Mouse (Mus musculus): ENCODE measurements around the gene Atg7. TPM values are rescaled to one million over a fixed set of nuclear protein-coding genes. Genes with fewer than 3 reads are reported as not detected.

Gene Atg7
- polyA plus RNA-seq, 1 experiment from 2014 or later = 19.7 TPM

- H3K27ac ChIP-seq (replicated peaks) = no peak overlapping the region
- H3K4me1 ChIP-seq = peaks cover 42% of the 10 kb centered on the region
- no peaks in the 10 kb centered on the region for H3K9me3 ChIP-seq
- no peak overlapping the region for H3K4me3 ChIP-seq
- H3K27me3 ChIP-seq (replicated peaks; ENCODE audit: low read depth, poor library complexity, severe bottlenecking) = no peaks in the 10 kb centered on the region
- no peaks in the 10 kb centered on the region for H3K36me3 ChIP-seq (replicated peaks)
- WGBS = 86% methylated on average over 5 of the region's 5 CpGs
- no peak for DNase-seq (ENCODE audit: low spot score)
These were observed 79.1 kb downstream of the Atg7 start for GRCm38 (mm10) chr6:114722046-114722445.

- H3K36me3 ChIP-seq (replicated peaks) = no peaks in the 10 kb centered on the region
- no peak overlapping the region for H3K4me3 ChIP-seq
- peak; percentile 65 for DNase-seq (ENCODE audit: low spot score)
- H3K27me3 ChIP-seq (replicated peaks; ENCODE audit: low read depth, poor library complexity, severe bottlenecking) = no peaks in the 10 kb centered on the region
- H3K4me1 ChIP-seq = peaks cover 50% of the 10 kb centered on the region
- H3K9me3 ChIP-seq = no peaks in the 10 kb centered on the region
- H3K27ac ChIP-seq (replicated peaks) = peak overlapping the region; percentile 7; the same call in 1 of the 2 replicates
- 30% methylated on average over 9 of the region's 9 CpGs for WGBS
These were observed 81.0 kb downstream of the Atg7 start for GRCm38 (mm10) chr6:114723925-114724324.

- DNase-seq (ENCODE audit: low spot score) = no peak
- Histone ChIP-seq H3K4me3 (no peak overlapping the region), H3K27ac (replicated peaks) (peak overlapping the region; percentile 7; the same call in 1 of the 2 replicates), H3K9me3 (no peaks in the 10 kb centered on the region), H3K27me3 (replicated peaks; ENCODE audit: low read depth, poor library complexity, severe bottlenecking) (no peaks in the 10 kb centered on the region), H3K4me1 (peaks cover 50% of the 10 kb centered on the region), H3K36me3 (replicated peaks) (no peaks in the 10 kb centered on the region)
- 85% methylated on average over 7 of the region's 7 CpGs for WGBS
These were observed 81.5 kb downstream of the Atg7 start for GRCm38 (mm10) chr6:114724351-114724750.

- peaks cover 52% of the 10 kb centered on the region for H3K4me1 ChIP-seq
- DNase-seq (ENCODE audit: low spot score) = peak; percentile 42
- no peaks in the 10 kb centered on the region for H3K27me3 ChIP-seq (replicated peaks; ENCODE audit: low read depth, poor library complexity, severe bottlenecking)
- no peak overlapping the region for H3K4me3 ChIP-seq
- peak overlapping the region; percentile 65 for H3K27ac ChIP-seq (replicated peaks)
- WGBS = 44% methylated on average over 8 of the region's 8 CpGs
- H3K36me3 ChIP-seq (replicated peaks) = no peaks in the 10 kb centered on the region
- no peaks in the 10 kb centered on the region for H3K9me3 ChIP-seq
These were observed 82.3 kb downstream of the Atg7 start for GRCm38 (mm10) chr6:114725147-114725575.

- H3K4me3 ChIP-seq = no peak overlapping the region
- peak overlapping the region; percentile 63; the same call in 1 of the 2 replicates for H3K27ac ChIP-seq (replicated peaks)
- no peaks in the 10 kb centered on the region for H3K36me3 ChIP-seq (replicated peaks)
- H3K27me3 ChIP-seq (replicated peaks; ENCODE audit: low read depth, poor library complexity, severe bottlenecking) = no peaks in the 10 kb centered on the region
- no peaks in the 10 kb centered on the region for H3K9me3 ChIP-seq
- H3K4me1 ChIP-seq = peaks cover 59% of the 10 kb centered on the region
- DNase-seq (ENCODE audit: low spot score) = peak; percentile 61
- WGBS = 40% methylated on average over 11 of the region's 11 CpGs
These were observed 83.8 kb downstream of the Atg7 start for GRCm38 (mm10) chr6:114726681-114727080.

GRCm38 (mm10) chr6:114733156-114733555 lies 90.3 kb downstream of the Atg7 start:
- no peak overlapping the region for H3K4me3 ChIP-seq
- no peaks in the 10 kb centered on the region for H3K9me3 ChIP-seq
- H3K27ac ChIP-seq (replicated peaks) = no peak overlapping the region
- peaks cover 15% of the 10 kb centered on the region for H3K27me3 ChIP-seq (replicated peaks; ENCODE audit: low read depth, poor library complexity, severe bottlenecking)
- DNase-seq (ENCODE audit: low spot score) = no peak
- 0 out of 2 replicates have a peak, but pooled peaks cover 3% of the 10 kb centered on the region for H3K36me3 ChIP-seq (replicated peaks)
- peaks cover 33% of the 10 kb centered on the region for H3K4me1 ChIP-seq
- WGBS = 75% methylated on average over 5 of the region's 5 CpGs

- WGBS = 80% methylated on average over 3 of the region's 3 CpGs
- no peak for DNase-seq (ENCODE audit: low spot score)
- H3K27me3 ChIP-seq (replicated peaks; ENCODE audit: low read depth, poor library complexity, severe bottlenecking) = peaks cover 20% of the 10 kb centered on the region
- H3K4me1 ChIP-seq = peaks cover 39% of the 10 kb centered on the region
- H3K9me3 ChIP-seq = no peaks in the 10 kb centered on the region
- H3K4me3 ChIP-seq = no peak overlapping the region
- H3K27ac ChIP-seq (replicated peaks) = no peak overlapping the region
- 0 out of 2 replicates have a peak, but pooled peaks cover 3% of the 10 kb centered on the region for H3K36me3 ChIP-seq (replicated peaks)
These were observed 90.8 kb downstream of the Atg7 start for GRCm38 (mm10) chr6:114733681-114734080.

- 78% methylated on average over 3 of the region's 3 CpGs for WGBS
- H3K36me3 ChIP-seq (replicated peaks) = peaks cover 3% of the 10 kb centered on the region; the same call in 1 of the 2 replicates
- no peak overlapping the region for H3K27ac ChIP-seq (replicated peaks)
- DNase-seq (ENCODE audit: low spot score) = no peak
- no peaks in the 10 kb centered on the region for H3K9me3 ChIP-seq
- no peak overlapping the region for H3K4me3 ChIP-seq
- H3K4me1 ChIP-seq = peaks cover 38% of the 10 kb centered on the region
- H3K27me3 ChIP-seq (replicated peaks; ENCODE audit: low read depth, poor library complexity, severe bottlenecking) = peaks cover 30% of the 10 kb centered on the region
These were observed 92.2 kb downstream of the Atg7 start for GRCm38 (mm10) chr6:114735054-114735453.

GRCm38 (mm10) chr6:114736355-114736754 lies 93.5 kb downstream of the Atg7 start:
- Histone ChIP-seq H3K4me3 (no peak overlapping the region), H3K4me1 (peaks cover 30% of the 10 kb centered on the region), H3K27me3 (replicated peaks; ENCODE audit: low read depth, poor library complexity, severe bottlenecking) (peaks cover 30% of the 10 kb centered on the region), H3K36me3 (replicated peaks) (peaks cover 7% of the 10 kb centered on the region; the same call in 1 of the 2 replicates), H3K9me3 (0 out of 2 replicates have a peak, but pooled peaks cover 2% of the 10 kb centered on the region), H3K27ac (replicated peaks) (no peak overlapping the region)
- WGBS = 88% methylated on average over 9 of the region's 9 CpGs
- no peak for DNase-seq (ENCODE audit: low spot score)

- 81% methylated on average over 11 of the region's 11 CpGs for WGBS
- no peak overlapping the region for H3K27ac ChIP-seq (replicated peaks)
- DNase-seq (ENCODE audit: low spot score) = no peak
- peaks cover 30% of the 10 kb centered on the region for H3K4me1 ChIP-seq
- 0 out of 2 replicates have a peak, but pooled peaks cover 2% of the 10 kb centered on the region for H3K9me3 ChIP-seq
- peaks cover 11% of the 10 kb centered on the region; the same call in 1 of the 2 replicates for H3K36me3 ChIP-seq (replicated peaks)
- H3K27me3 ChIP-seq (replicated peaks; ENCODE audit: low read depth, poor library complexity, severe bottlenecking) = peaks cover 30% of the 10 kb centered on the region
- H3K4me3 ChIP-seq = no peak overlapping the region
These were observed 94.3 kb downstream of the Atg7 start for GRCm38 (mm10) chr6:114737181-114737580.

- H3K9me3 ChIP-seq = 0 out of 2 replicates have a peak, but pooled peaks cover 2% of the 10 kb centered on the region
- H3K4me3 ChIP-seq = peak overlapping the region; percentile 57
- H3K27ac ChIP-seq (replicated peaks) = peak overlapping the region; percentile 89
- WGBS = 14% methylated on average over 46 of the region's 46 CpGs
- H3K36me3 ChIP-seq (replicated peaks) = peaks cover 11% of the 10 kb centered on the region; the same call in 1 of the 2 replicates
- peaks cover 29% of the 10 kb centered on the region for H3K4me1 ChIP-seq
- DNase-seq (ENCODE audit: low spot score) = peak; percentile 65
- peaks cover 30% of the 10 kb centered on the region for H3K27me3 ChIP-seq (replicated peaks; ENCODE audit: low read depth, poor library complexity, severe bottlenecking)
These were observed 95.2 kb downstream of the Atg7 start for GRCm38 (mm10) chr6:114737931-114738759.

GRCm38 (mm10) chr6:114738760-114739112 lies 95.8 kb downstream of the Atg7 start:
- peak overlapping the region; percentile 57 for H3K4me3 ChIP-seq
- 0 out of 2 replicates have a peak, but pooled peaks cover 2% of the 10 kb centered on the region for H3K9me3 ChIP-seq
- H3K36me3 ChIP-seq (replicated peaks) = peaks cover 11% of the 10 kb centered on the region; the same call in 1 of the 2 replicates
- H3K27ac ChIP-seq (replicated peaks) = peak overlapping the region; percentile 89
- H3K27me3 ChIP-seq (replicated peaks; ENCODE audit: low read depth, poor library complexity, severe bottlenecking) = peaks cover 30% of the 10 kb centered on the region
- 85% methylated on average over 4 of the region's 4 CpGs for WGBS
- H3K4me1 ChIP-seq = peaks cover 23% of the 10 kb centered on the region
- no peak for DNase-seq (ENCODE audit: low spot score)

Data from embryonic facial prominence, embryonic 10.5 days (tissue).